Mouse (Mus musculus): ENCODE measurements around the gene Lsamp.
A peak's percentile ranks its signal among the peaks of the same experiment; 100 is the strongest.

Gene Lsamp

DNA sequence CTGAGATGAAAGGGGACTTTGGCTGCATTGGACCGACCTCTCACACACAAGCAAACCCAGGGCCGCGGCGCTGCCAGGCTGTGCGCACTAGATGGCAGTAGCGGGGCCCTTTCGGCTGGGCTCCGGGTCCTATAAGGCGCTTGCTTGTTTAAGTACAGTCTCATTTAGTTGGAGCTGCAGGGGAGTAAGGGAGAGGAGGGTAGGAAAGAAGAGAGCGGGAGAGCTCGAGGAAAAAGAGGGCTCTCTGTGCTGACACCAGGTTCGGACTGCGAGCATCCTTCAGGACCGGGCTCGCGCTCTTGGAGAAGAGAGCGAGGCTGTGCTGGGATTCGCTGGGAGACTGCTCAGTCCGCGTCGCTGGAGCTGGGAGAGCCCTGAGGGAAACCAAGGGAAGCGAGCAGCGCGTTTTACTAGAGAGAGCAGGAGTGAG is at the start of gene Lsamp:
Gene Lsamp, plus strand, starts transcription at position 157 of the 430 bp plus-strand sequence.
- peak; percentile 44 for DNase-seq (ENCODE audit: extremely low spot score, low read depth, low spot score)

DNA sequence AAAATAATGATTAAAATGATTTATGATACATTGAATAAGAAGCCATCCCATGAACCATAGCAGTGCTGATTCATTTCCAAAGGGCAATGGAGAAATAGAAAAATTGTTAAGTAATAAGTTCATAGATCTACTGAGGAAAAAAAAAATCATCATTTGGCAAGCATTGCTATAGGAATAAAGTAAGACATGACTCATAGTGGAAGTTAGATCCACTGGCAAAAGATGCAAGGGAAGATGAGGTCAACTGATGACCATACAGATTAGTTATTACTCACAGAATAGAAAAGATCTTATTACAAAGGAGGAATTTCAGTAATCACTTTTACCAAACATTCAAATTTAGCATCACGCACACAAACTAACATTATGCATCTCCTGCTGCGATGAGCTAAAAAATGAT is 26.5 kb upstream of the Lsamp start:
- no peak for DNase-seq (ENCODE audit: extremely low spot score, low read depth, low spot score)

GRCm38 (mm10) chr16:39972712-39973111 is 11.4 kb upstream of the Lsamp start:
- no peak for DNase-seq (ENCODE audit: extremely low spot score, low read depth, low spot score)

DNA sequence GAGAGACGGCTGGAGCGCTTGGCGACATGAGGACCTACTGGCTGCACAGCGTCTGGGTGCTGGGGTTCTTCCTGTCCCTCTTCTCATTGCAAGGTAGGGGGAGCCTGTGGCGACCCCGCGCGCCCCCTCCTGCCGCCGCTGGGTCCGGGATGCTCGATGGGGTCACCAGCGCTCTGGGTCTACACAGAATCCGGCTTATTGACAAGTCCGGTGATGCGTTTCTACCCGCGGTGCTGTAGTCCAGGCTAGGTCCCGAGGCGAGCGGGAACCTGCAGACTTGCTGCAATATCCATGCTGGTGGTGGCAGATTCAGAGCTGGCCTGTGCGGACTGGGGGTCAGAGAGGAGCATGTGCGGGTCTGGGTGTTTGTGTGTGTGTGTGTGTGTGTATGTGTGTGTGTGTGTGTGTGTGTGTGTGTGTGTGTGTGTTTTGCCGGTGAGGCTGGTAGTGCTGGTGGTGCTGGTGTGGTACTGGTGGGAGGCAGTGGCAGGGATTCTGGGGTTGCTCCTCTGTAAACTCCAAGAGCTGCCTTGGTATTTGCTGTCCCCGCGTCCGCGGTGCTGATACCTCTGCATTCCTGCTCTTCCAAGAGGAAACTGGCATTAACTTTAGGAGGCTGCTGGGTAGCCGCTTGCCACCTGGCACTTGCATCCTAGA is 602 bp downstream of the Lsamp start:
- no peak for DNase-seq (ENCODE audit: extremely low spot score, low read depth, low spot score)

GRCm38 (mm10) chr16:39988466-39988865 is 4.3 kb downstream of the Lsamp start:
- no peak for DNase-seq (ENCODE audit: extremely low spot score, low read depth, low spot score)

GRCm38 (mm10) chr16:39994821-39995220 is 10.7 kb downstream of the Lsamp start:
- no peak for DNase-seq (ENCODE audit: extremely low spot score, low read depth, low spot score)

DNA sequence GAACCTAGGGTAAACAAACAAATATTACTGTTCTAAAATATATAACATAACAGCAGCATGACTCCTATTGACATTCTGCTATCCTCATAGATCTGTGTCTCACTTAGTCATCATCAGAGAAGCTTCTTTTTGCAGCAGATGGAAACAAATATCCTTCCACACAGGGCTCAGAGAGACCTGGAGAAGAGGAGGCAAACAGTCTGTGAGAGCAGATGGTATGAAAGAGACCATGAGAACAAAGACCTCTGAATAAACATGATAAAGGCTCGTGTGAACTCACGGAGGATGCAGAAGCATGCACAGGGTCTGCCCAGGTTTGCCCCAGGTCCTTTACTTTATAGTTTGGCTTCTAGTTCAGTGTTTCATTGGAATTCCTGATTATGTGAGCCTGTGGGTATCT is 24.6 kb downstream of the Lsamp start:
- DNase-seq (ENCODE audit: extremely low spot score, low read depth, low spot score) = no peak

- DNase-seq (ENCODE audit: extremely low spot score, low read depth, low spot score) = no peak
Observed at GRCm38 (mm10) chr16:40011106-40011505, 26.9 kb downstream of the Lsamp start.

- no peak for DNase-seq (ENCODE audit: extremely low spot score, low read depth, low spot score)
Observed at GRCm38 (mm10) chr16:40022611-40023010, 38.5 kb downstream of the Lsamp start.

DNA sequence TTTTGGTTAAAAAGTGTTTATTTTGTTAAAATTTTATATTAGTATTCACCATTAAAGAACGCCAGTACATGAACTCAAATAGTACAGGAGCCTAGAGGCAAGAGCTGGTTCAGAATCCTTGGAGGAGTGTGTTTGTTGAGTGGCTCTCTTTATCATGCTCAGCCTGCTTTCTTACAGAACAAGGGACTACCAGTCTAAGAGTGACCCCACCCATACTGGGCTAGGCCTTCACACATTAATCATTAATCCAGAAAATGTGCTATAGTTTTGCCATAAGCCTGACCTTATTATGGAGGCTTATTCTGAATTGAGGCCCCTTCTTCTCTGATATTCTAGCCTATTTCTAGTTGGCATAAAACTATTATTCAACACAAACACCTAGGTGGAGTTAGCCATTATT is 52.6 kb downstream of the Lsamp start:
- DNase-seq (ENCODE audit: extremely low spot score, low read depth, low spot score) = no peak

DNA sequence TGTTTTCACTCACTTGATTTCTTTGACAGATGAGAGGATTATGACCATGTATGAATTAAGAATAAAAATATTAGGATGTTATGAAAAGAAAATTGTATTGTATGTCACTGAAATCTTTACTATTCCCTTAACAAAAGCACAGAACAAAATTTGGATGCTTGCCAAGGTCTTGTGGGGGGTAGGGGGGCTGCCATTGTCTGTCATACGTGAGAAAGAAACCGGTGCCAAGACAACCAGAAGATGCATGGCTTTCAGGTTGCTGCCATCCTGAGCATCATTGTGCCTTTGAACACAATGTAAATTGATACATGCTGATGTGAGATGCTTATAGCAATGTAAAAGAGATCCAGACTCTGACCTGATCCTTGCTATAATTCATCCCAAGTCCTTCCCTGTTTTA is 75.4 kb downstream of the Lsamp start:
- DNase-seq (ENCODE audit: extremely low spot score, low read depth, low spot score) = no peak

GRCm38 (mm10) chr16:40059968-40060367 is 75.8 kb downstream of the Lsamp start:
- DNase-seq (ENCODE audit: extremely low spot score, low read depth, low spot score) = no peak

DNA sequence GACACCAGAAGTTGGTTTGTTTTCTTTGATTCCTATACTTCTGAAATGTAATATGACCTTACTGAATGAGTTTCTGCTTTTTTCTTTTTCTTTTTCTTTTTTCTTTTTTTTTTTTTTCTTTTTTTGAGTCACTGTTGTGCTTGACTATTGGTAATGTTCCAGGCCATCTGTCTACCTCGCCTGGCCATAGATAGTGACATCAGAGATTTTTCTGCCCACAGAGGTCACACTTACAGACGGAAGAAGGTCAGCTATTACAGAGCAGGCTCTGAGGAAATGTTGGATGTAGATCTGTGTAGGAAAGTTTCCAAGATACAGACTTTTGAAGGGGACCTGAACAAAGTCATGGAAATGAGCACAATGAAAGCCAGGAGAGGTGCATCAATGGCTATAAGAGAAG is 76.3 kb downstream of the Lsamp start:
- DNase-seq (ENCODE audit: extremely low spot score, low read depth, low spot score) = no peak

DNA sequence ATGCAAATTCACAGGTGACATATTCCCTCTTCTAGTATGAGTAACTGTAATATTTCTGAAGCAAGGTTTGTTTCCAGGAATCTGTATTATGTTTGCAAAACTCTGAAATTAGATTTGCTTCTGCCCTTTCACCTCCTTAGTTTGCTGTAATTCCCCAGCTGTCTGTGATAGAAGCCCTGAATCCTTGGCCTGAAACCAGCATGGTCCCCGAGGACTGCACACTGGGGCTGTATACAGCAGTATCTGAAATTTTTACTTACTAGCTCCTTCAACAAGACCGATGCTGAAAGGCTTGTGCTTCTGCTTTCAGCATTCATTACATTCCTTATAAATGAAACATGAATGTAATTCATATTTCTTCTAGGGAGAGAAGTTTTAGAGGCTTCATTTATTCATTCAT is 91.4 kb downstream of the Lsamp start:
- DNase-seq (ENCODE audit: extremely low spot score, low read depth, low spot score) = no peak

DNA sequence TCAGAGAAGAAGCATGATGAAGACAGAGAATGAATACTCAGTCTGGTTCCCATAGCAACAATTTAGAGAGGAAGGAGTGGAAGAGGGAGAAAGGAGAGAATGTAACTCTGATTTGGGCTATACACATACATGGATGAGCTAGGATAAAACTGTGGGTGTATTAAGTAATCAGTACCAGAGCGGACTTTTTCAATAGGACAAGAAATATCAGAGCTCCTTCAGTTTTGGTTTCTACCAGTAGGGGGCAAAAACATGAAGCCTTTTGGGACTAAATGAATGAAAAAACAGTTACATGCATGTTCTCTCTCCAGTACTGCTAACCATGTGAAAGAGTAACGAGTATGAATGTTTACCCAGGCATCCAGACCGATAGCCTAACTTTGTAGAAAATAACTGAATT is 96.1 kb downstream of the Lsamp start:
- peak; percentile 5 for DNase-seq (ENCODE audit: extremely low spot score, low read depth, low spot score)

- no peak for DNase-seq (ENCODE audit: extremely low spot score, low read depth, low spot score)
Observed at GRCm38 (mm10) chr16:40104329-40104728, 120.2 kb downstream of the Lsamp start.

- DNase-seq (ENCODE audit: extremely low spot score, low read depth, low spot score) = no peak
Observed at GRCm38 (mm10) chr16:40182918-40183317, 198.8 kb downstream of the Lsamp start.

DNA sequence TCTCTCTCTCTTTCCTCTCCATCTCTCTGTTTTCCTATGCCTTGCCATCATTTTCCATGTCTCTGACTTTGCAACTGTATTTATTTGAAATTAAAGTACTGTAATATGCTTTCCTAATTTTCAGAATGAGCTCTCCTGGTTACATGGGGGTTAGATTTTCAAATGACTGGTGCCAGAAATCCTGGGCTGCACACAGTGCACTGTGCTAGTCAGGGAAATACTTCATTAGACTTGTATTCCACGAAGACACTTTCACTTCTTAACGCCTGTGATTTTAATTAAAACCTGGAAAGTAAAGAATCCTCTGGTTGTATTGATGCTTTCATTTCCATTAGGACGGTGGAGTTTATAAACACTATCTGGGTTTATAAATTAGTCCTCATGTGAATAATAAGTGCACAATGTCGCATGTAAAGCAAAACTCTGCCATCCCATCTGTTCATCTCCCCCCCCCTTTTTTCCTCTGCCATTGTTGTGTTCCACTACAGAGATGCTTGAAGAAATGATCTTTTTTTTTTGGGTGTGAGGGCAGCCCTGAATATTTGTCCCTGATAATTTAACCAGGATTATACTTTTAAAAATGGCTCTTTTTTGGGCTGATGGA is 203.9 kb downstream of the Lsamp start:
- DNase-seq (ENCODE audit: extremely low spot score, low read depth, low spot score) = no peak

DNA sequence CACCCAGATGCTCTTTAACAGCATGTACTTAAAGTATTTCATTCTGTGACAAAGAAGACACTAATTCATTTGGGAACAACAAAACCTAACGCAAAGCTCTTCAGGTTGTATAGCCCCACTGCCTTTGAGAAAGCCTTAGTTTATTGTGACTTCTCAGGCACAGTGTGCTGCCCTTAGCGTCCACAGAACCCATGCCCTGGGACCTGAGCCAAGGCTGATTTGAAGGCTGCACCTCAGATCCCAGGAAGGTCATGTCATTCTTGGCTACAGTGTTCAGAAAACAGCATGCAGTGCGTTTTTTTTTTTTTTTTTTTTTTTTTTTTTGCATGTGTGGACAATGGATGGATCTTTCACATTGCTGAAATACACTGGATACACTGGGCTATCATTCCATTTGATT is 210.2 kb downstream of the Lsamp start:
- no peak for DNase-seq (ENCODE audit: extremely low spot score, low read depth, low spot score)

DNA sequence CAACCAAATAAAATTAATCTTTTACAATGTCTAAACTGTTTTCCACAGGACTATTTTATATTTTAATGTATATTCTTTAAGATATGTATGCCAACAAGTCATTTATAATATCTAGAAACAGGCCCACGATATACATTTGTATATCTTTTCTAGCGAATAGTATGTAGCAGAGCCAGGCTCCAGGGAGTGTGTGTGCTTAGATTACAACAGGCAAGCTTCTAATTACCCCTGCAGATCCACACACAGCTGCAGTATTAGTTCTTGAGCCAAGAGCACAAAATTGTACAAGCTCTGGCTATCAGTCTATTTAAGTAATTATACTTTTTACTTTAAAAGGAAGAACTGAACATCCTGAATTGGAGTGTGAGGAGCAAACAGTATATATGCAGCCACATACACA is 210.7 kb downstream of the Lsamp start:
- DNase-seq (ENCODE audit: extremely low spot score, low read depth, low spot score) = no peak

GRCm38 (mm10) chr16:40228627-40229026 is 244.5 kb downstream of the Lsamp start:
- no peak for DNase-seq (ENCODE audit: extremely low spot score, low read depth, low spot score)

- DNase-seq (ENCODE audit: extremely low spot score, low read depth, low spot score) = no peak
Observed at GRCm38 (mm10) chr16:40233066-40233465, 248.9 kb downstream of the Lsamp start.

All from hindlimb bud, embryonic 11.5 days (tissue).